Comparison of ENCODE assay signal across 24 mouse cellular contexts in genomic region chr10:11250247-11250997, GRCm38 (mm10). TPM values are rescaled to one million over a fixed set of nuclear protein-coding genes. Genes with fewer than 3 reads are reported as not detected.
DNase-seq lines count a peak whose midpoint lies in the region; ATAC-seq and TF ChIP-seq lines count a peak whose summit lies in the region.
"Had no signal": no experiment of that assay in that cellular context is flagged by ENCODE, and none has a peak within 500 bp of the region (broad histone marks: within the 10 kb centered on the region; RNA-seq: fewer than 3 reads in every experiment).

No protein-coding gene starts in this region.

- no peak for DNase-seq in forebrain, embryonic 10.5 days (ENCODE audit: extremely low spot score, low spot score)
- DNase-seq in hindbrain, postnatal 0 days (ENCODE audit: low spot score): peak; percentile 15
- no peak for DNase-seq in stomach, postnatal 0 days (ENCODE audit: low spot score)
- DNase-seq in adrenal gland, adult 2 months: no peak
- DNase-seq: adrenal gland, postnatal 10 days; cerebellum, postnatal 10 days; gastrocnemius, postnatal 14 days; heart, adult 2 months; heart, postnatal 4 days; kidney, postnatal 4 days; layer of hippocampus, adult 9-11 months; thymus, postnatal 25 days had no signal

- H3K4me3 ChIP-seq in forebrain, embryonic 13.5 days: no peak overlapping the region
- no peak overlapping the region for H3K4me3 ChIP-seq in forebrain, embryonic 10.5 days
- no peak overlapping the region for H3K4me3 ChIP-seq in hindbrain, postnatal 0 days (ENCODE audit: low read length)
- H3K4me3 ChIP-seq in hindbrain, embryonic 13.5 days: no peak overlapping the region
- no peak overlapping the region for H3K4me3 ChIP-seq in stomach, embryonic 16.5 days (replicated peaks; ENCODE audit: low read length)
- no peak overlapping the region for H3K4me3 ChIP-seq in stomach, postnatal 0 days (ENCODE audit: low read depth, low read length)
- H3K4me3 ChIP-seq: embryonic facial prominence, embryonic 13.5 days; heart, adult 2 months; heart, embryonic 15.5 days; kidney, embryonic 15.5 days; limb, embryonic 12.5 days; liver, embryonic 15.5 days had no signal

- TF ChIP-seq EP300 in stomach, postnatal 0 days (optimal IDR thresholded peaks at IDR 0.05): no peak

- TF ChIP-seq CTCF in hindbrain, postnatal 0 days (IDR thresholded peaks at IDR 0.05; ENCODE audit: low read depth): no peak
- no peak for TF ChIP-seq CTCF in stomach, postnatal 0 days (IDR thresholded peaks at IDR 0.05; ENCODE audit: low read depth)

- H3K4me2 ChIP-seq in forebrain, embryonic 13.5 days: no peak overlapping the region
- no peak overlapping the region for H3K4me2 ChIP-seq in hindbrain, postnatal 0 days (ENCODE audit: low read depth, low read length)
- H3K4me2 ChIP-seq in hindbrain, embryonic 13.5 days: no peak overlapping the region
- no peak overlapping the region for H3K4me2 ChIP-seq in stomach, embryonic 16.5 days (ENCODE audit: low read depth, low read length)
- no peak overlapping the region for H3K4me2 ChIP-seq in stomach, postnatal 0 days (replicated peaks; ENCODE audit: low read depth)
- H3K4me2 ChIP-seq: embryonic facial prominence, embryonic 13.5 days; heart, embryonic 15.5 days; kidney, embryonic 15.5 days; limb, embryonic 12.5 days; liver, embryonic 15.5 days had no signal

- WGBS in forebrain, embryonic 13.5 days: 33% methylated on average over 2 of the region's 2 CpGs
- 84% methylated on average over 2 of the region's 2 CpGs for WGBS in forebrain, embryonic 10.5 days
- WGBS in hindbrain, postnatal 0 days: 44% methylated on average over 2 of the region's 2 CpGs
- 42% methylated on average over 2 of the region's 2 CpGs for WGBS in hindbrain, embryonic 13.5 days
- 31% methylated on average over 2 of the region's 2 CpGs for WGBS in stomach, embryonic 16.5 days
- WGBS in stomach, postnatal 0 days: 33% methylated on average over 2 of the region's 2 CpGs

- ATAC-seq in forebrain, embryonic 13.5 days: peak; percentile 63; the same call in 1 of the 2 replicates
- ATAC-seq in hindbrain, postnatal 0 days: no peak
- ATAC-seq in hindbrain, embryonic 13.5 days (ENCODE audit: low FRiP score): no peak
- ATAC-seq in stomach, embryonic 16.5 days (ENCODE audit: insufficient read depth, low FRiP score): no peak
- no peak for ATAC-seq in stomach, postnatal 0 days (ENCODE audit: low FRiP score, low TSS enrichment)
- ATAC-seq: CD4-positive, CD25-positive, alpha-beta regulatory T cell, adult 4 months; intestine, postnatal 0 days; midbrain, embryonic 16.5 days; Patski had no signal

- no peak overlapping the region for H3K27ac ChIP-seq in forebrain, embryonic 13.5 days
- H3K27ac ChIP-seq in forebrain, embryonic 10.5 days: no peak overlapping the region
- H3K27ac ChIP-seq in hindbrain, postnatal 0 days: no peak overlapping the region
- H3K27ac ChIP-seq in hindbrain, embryonic 13.5 days: no peak overlapping the region
- 0 out of 2 replicates have a peak overlapping the region, but pooled peaks have one; percentile 4 for H3K27ac ChIP-seq in stomach, embryonic 16.5 days (ENCODE audit: low read length)
- no peak overlapping the region for H3K27ac ChIP-seq in stomach, postnatal 0 days (replicated peaks)
- H3K27ac ChIP-seq: embryonic facial prominence, embryonic 13.5 days; heart, adult 2 months; heart, embryonic 15.5 days; kidney, embryonic 15.5 days; limb, embryonic 12.5 days; liver, embryonic 15.5 days had no signal

- peaks cover 8% of the 10 kb centered on the region; the same call in 1 of the 2 replicates for H3K4me1 ChIP-seq in forebrain, embryonic 13.5 days
- 0 out of 2 replicates have a peak, but pooled peaks cover 4% of the 10 kb centered on the region for H3K4me1 ChIP-seq in forebrain, embryonic 10.5 days
- H3K4me1 ChIP-seq in hindbrain, postnatal 0 days (ENCODE audit: insufficient read depth, low read length): no peaks in the 10 kb centered on the region
- H3K4me1 ChIP-seq in hindbrain, embryonic 13.5 days (replicated peaks): no peaks in the 10 kb centered on the region
- H3K4me1 ChIP-seq in stomach, embryonic 16.5 days (ENCODE audit: control insufficient read depth, insufficient read depth, low read length): no peaks in the 10 kb centered on the region
- no peaks in the 10 kb centered on the region for H3K4me1 ChIP-seq in stomach, postnatal 0 days (replicated peaks; ENCODE audit: control insufficient read depth, insufficient read depth)
- H3K4me1 ChIP-seq: heart, embryonic 15.5 days; kidney, embryonic 15.5 days; liver, embryonic 15.5 days had no signal

- no peaks in the 10 kb centered on the region for H3K27me3 ChIP-seq in forebrain, embryonic 13.5 days
- H3K27me3 ChIP-seq in forebrain, embryonic 10.5 days (ENCODE audit: poor library complexity, severe bottlenecking): no peaks in the 10 kb centered on the region
- H3K27me3 ChIP-seq in hindbrain, postnatal 0 days (ENCODE audit: insufficient read depth, low read length): no peaks in the 10 kb centered on the region
- H3K27me3 ChIP-seq in hindbrain, embryonic 13.5 days: no peaks in the 10 kb centered on the region
- H3K27me3 ChIP-seq in stomach, embryonic 16.5 days (ENCODE audit: control insufficient read depth, insufficient read depth, low read length): no peaks in the 10 kb centered on the region
- H3K27me3 ChIP-seq in stomach, postnatal 0 days (ENCODE audit: control insufficient read depth, insufficient read depth, low read length): no peaks in the 10 kb centered on the region
- H3K27me3 ChIP-seq: embryonic facial prominence, embryonic 13.5 days; heart, embryonic 15.5 days; kidney, embryonic 15.5 days; limb, embryonic 12.5 days; liver, embryonic 15.5 days; Patski had no signal

- no peak overlapping the region for H3K9ac ChIP-seq in forebrain, embryonic 13.5 days
- no peak overlapping the region for H3K9ac ChIP-seq in hindbrain, postnatal 0 days (replicated peaks; ENCODE audit: low read length)
- no peak overlapping the region for H3K9ac ChIP-seq in hindbrain, embryonic 13.5 days
- no peak overlapping the region for H3K9ac ChIP-seq in stomach, embryonic 16.5 days (ENCODE audit: low read length)
- H3K9ac ChIP-seq in stomach, postnatal 0 days (ENCODE audit: low read length): no peak overlapping the region
- H3K9ac ChIP-seq: embryonic facial prominence, embryonic 13.5 days; heart, embryonic 15.5 days; kidney, embryonic 15.5 days; limb, embryonic 12.5 days; liver, embryonic 15.5 days had no signal

- no peaks in the 10 kb centered on the region for H3K36me3 ChIP-seq in forebrain, embryonic 13.5 days (ENCODE audit: poor library complexity, severe bottlenecking)
- H3K36me3 ChIP-seq in forebrain, embryonic 10.5 days (replicated peaks): no peaks in the 10 kb centered on the region
- H3K36me3 ChIP-seq in hindbrain, postnatal 0 days (ENCODE audit: insufficient read depth, low read length): no peaks in the 10 kb centered on the region
- H3K36me3 ChIP-seq in hindbrain, embryonic 13.5 days: no peaks in the 10 kb centered on the region
- no peaks in the 10 kb centered on the region for H3K36me3 ChIP-seq in stomach, embryonic 16.5 days (ENCODE audit: control insufficient read depth, insufficient read depth, low read length)
- no peaks in the 10 kb centered on the region for H3K36me3 ChIP-seq in stomach, postnatal 0 days (ENCODE audit: control insufficient read depth, insufficient read depth, low read length)
- H3K36me3 ChIP-seq: embryonic facial prominence, embryonic 13.5 days; heart, embryonic 15.5 days; kidney, embryonic 15.5 days; limb, embryonic 12.5 days; liver, embryonic 15.5 days had no signal

- H3K9me3 ChIP-seq in forebrain, embryonic 13.5 days (replicated peaks): no peaks in the 10 kb centered on the region
- H3K9me3 ChIP-seq in forebrain, embryonic 10.5 days: no peaks in the 10 kb centered on the region
- no peaks in the 10 kb centered on the region for H3K9me3 ChIP-seq in hindbrain, postnatal 0 days (ENCODE audit: low read length)
- H3K9me3 ChIP-seq in hindbrain, embryonic 13.5 days: no peaks in the 10 kb centered on the region
- H3K9me3 ChIP-seq in stomach, embryonic 16.5 days (replicated peaks; ENCODE audit: control insufficient read depth, low read length): no peaks in the 10 kb centered on the region
- no peaks in the 10 kb centered on the region for H3K9me3 ChIP-seq in stomach, postnatal 0 days (ENCODE audit: control insufficient read depth, low read length)
- H3K9me3 ChIP-seq: embryonic facial prominence, embryonic 13.5 days; heart, embryonic 15.5 days; kidney, embryonic 15.5 days; limb, embryonic 12.5 days; liver, embryonic 15.5 days had no signal

RNA-seq across cellular contexts. Expression of gene Fbxo30, which starts 30.7 kb away (rescaled TPM):
- 30.7 and 33.4 TPM in 2 replicates for polyA plus RNA-seq in forebrain, embryonic 13.5 days (2015; fragmentation: Nextera tagmentation; extraction: Ambion mirVana)
- 49.5 and 53.1 TPM in 2 replicates for polyA plus RNA-seq in forebrain, embryonic 10.5 days (2016; fragmentation: Nextera tagmentation; extraction: Ambion mirVana)
- total RNA-seq in hindbrain, postnatal 0 days (2014; rRNA removed): 7.6 and 8.8 TPM in 2 replicates
- polyA plus RNA-seq in hindbrain, postnatal 0 days (2015; fragmentation: Nextera tagmentation; extraction: Ambion mirVana): 11.3 and 12.2 TPM in 2 replicates
- polyA plus RNA-seq in hindbrain, embryonic 13.5 days (2015; fragmentation: Nextera tagmentation; extraction: Ambion mirVana): 25.2 and 27.0 TPM in 2 replicates
- polyA plus RNA-seq in stomach, embryonic 16.5 days (2015; fragmentation: Nextera tagmentation; extraction: Ambion mirVana): 29.2 and 32.8 TPM in 2 replicates
- 12.6 and 13.0 TPM in 2 replicates for polyA plus RNA-seq in stomach, postnatal 0 days (2015; fragmentation: Nextera tagmentation; extraction: Ambion mirVana)
- total RNA-seq in adrenal gland, adult 2 months (2021): 10 to 100 TPM; 21.9 to 25.2 TPM
- polyA plus RNA-seq in adrenal gland, adult 2 months (2012; rRNA removed): 1.2 and 1.4 TPM in 2 replicates
